In genomic region chr11:97508198-97508597, GRCm38 (mm10) we compare ENCODE assay signal across 31 mouse cellular contexts. TPM values are rescaled to one million over a fixed set of nuclear protein-coding genes. Genes with fewer than 3 reads are reported as not detected.
"Had no signal": no experiment of that assay in that cellular context is flagged by ENCODE, and none has a peak within 500 bp of the region (broad histone marks: within the 10 kb centered on the region; RNA-seq: fewer than 3 reads in every experiment).

No protein-coding gene starts in this region.

- H3K9me3 ChIP-seq: heart, embryonic 10.5 days; heart, embryonic 12.5 days; hindbrain, embryonic 10.5 days; hindbrain, embryonic 12.5 days; intestine, embryonic 15.5 days; kidney, embryonic 15.5 days; limb, embryonic 13.5 days; limb, embryonic 15.5 days; liver, embryonic 12.5 days had no signal

- H3K27ac ChIP-seq: gastrocnemius, adult 2 months; heart, embryonic 10.5 days; hindbrain, embryonic 10.5 days; hindbrain, embryonic 12.5 days; hindbrain, embryonic 14.5 days; intestine, embryonic 15.5 days; kidney, embryonic 15.5 days; kidney, postnatal 0 days; limb, embryonic 13.5 days; limb, embryonic 15.5 days; liver, embryonic 12.5 days; liver, embryonic 14.5 days had no signal

- H3K4me3 ChIP-seq: gastrocnemius, adult 2 months; heart, embryonic 10.5 days; heart, embryonic 12.5 days; hindbrain, embryonic 10.5 days; hindbrain, embryonic 12.5 days; intestine, embryonic 15.5 days; kidney, embryonic 15.5 days; limb, embryonic 13.5 days; limb, embryonic 15.5 days; liver, embryonic 12.5 days had no signal

- H3K27me3 ChIP-seq: hindbrain, embryonic 12.5 days; kidney, embryonic 15.5 days; limb, embryonic 15.5 days had no signal

- DNase-seq: gastrocnemius, adult 2 months; gastrocnemius, postnatal 10 days; gastrocnemius, postnatal 25 days; heart, adult 18-20 months; heart, postnatal 10 days; heart, postnatal 4 days; kidney, adult 11 months; kidney, adult 2 months; kidney, adult 9 months; kidney, postnatal 14 days; kidney, postnatal 36 days; layer of hippocampus, adult 9-11 months; layer of hippocampus, postnatal 36 days; left cerebral cortex, postnatal 4 days had no signal

- H3K9ac ChIP-seq: heart, embryonic 12.5 days; hindbrain, embryonic 12.5 days; hindbrain, embryonic 14.5 days; intestine, embryonic 15.5 days; kidney, embryonic 15.5 days; limb, embryonic 13.5 days; limb, embryonic 15.5 days; liver, embryonic 12.5 days; liver, embryonic 14.5 days had no signal

- H3K36me3 ChIP-seq: heart, embryonic 10.5 days; heart, embryonic 12.5 days; hindbrain, embryonic 10.5 days; intestine, embryonic 15.5 days; kidney, embryonic 15.5 days; limb, embryonic 13.5 days; limb, embryonic 15.5 days; liver, embryonic 12.5 days had no signal

RNA-seq across cellular contexts. Expression of gene 4933428G20Rik, which starts 8.1 kb away (rescaled TPM):
- polyA plus RNA-seq: heart, embryonic 14.5 days; inflammation-experienced regulatory T-cells, adult 6 months; kidney, adult 2 months; large intestine, adult 2 months; limb, embryonic 11.5 days; liver, adult 2 months had no signal
